Mouse (Mus musculus) ES-E14 (cell line): Measurements from ENCODE around the gene Atxn1. TPM values are rescaled to one million over a fixed set of nuclear protein-coding genes. Genes with fewer than 3 reads are reported as not detected.

Source experiments
- DNase-seq: peaks from one replicate; pipeline ENCODE4 v3.0.0-alpha.2; 2013; ENCODE audit warnings: low read depth, low spot score
- H3K27ac ChIP-seq: 2 replicates; pipeline ENCODE4 v1.5.1; 2012; ENCODE audit warnings: low read depth, mild to moderate bottlenecking, low read length, moderate library complexity, mixed read lengths; ENCODE audit not compliant: poor library complexity, insufficient read depth, severe bottlenecking
- H3K36me3 ChIP-seq: 2 replicates; pipeline ENCODE4 v1.6.1; 2012; ENCODE audit warnings: mild to moderate bottlenecking, low read length, moderate library complexity, mixed read lengths; ENCODE audit not compliant: control insufficient read depth, poor library complexity, insufficient read depth, severe bottlenecking
- H3K4me1 ChIP-seq, 2 experiments: fragments of 150-350 bp in 1 of 2; sonication (generic) in 1 of 2; 2 replicates each; pipeline ENCODE4 v1.6.1; 2012; ENCODE audit warnings: low read length in 2 of 2, mild to moderate bottlenecking in 1 of 2, mixed read lengths in 1 of 2; ENCODE audit not compliant: control insufficient read depth in 2 of 2, insufficient read depth in 2 of 2, poor library complexity in 1 of 2
- H3K4me3 ChIP-seq, 2 experiments: fragments of 150-350 bp in 1 of 2; sonication (generic) in 1 of 2; 2 replicates each; pipeline ENCODE4 v1.5.1; 2012; ENCODE audit warnings: low read length in 2 of 2, low read depth in 1 of 2, mild to moderate bottlenecking in 1 of 2, mixed read lengths in 1 of 2; ENCODE audit not compliant: insufficient read depth in 1 of 2, poor library complexity in 1 of 2, severe bottlenecking in 1 of 2
- H3K9ac ChIP-seq: 2 replicates; pipeline ENCODE4 v1.6.1; 2012; ENCODE audit warnings: low read depth, mild to moderate bottlenecking, low read length, mixed read lengths; ENCODE audit not compliant: poor library complexity, insufficient read depth, severe bottlenecking
- H3K9me3 ChIP-seq: fragments of 150-350 bp; sonication (generic); 2 replicates; pipeline ENCODE4 v1.6.1; 2012; ENCODE audit warnings: low read depth, mild to moderate bottlenecking, low read length; ENCODE audit not compliant: control insufficient read depth, insufficient read depth
- CHD2 ChIP-seq: IDR thresholded peaks from 2 replicates; pipeline ENCODE4 v1.6.1; 2014; ENCODE audit warnings: mild to moderate bottlenecking, low read depth, low read length, inconsistent platforms
- HCFC1 ChIP-seq: IDR thresholded peaks from 2 replicates; pipeline ENCODE4 v1.6.1; 2012; ENCODE audit warnings: low read length, inconsistent platforms, borderline replicate concordance; ENCODE audit not compliant: insufficient read depth
- MAFK ChIP-seq: IDR thresholded peaks from 2 replicates; pipeline ENCODE4 v1.6.1; 2014; ENCODE audit warnings: mild to moderate bottlenecking, low read depth, low read length, inconsistent platforms; ENCODE audit not compliant: insufficient read depth
- ZC3H11A ChIP-seq: IDR thresholded peaks from 2 replicates; pipeline ENCODE4 v1.6.1; 2012; ENCODE audit warnings: low read depth, mild to moderate bottlenecking, inconsistent platforms, low read length, borderline replicate concordance
- ZNF384 ChIP-seq: IDR thresholded peaks from 2 replicates; pipeline ENCODE4 v1.6.1; 2012; ENCODE audit warnings: low read depth, low read length, inconsistent platforms
- in situ Hi-C, 2 experiments: fragments of 600-800 bp; cut with MboI; formaldehyde crosslinking; loops; one replicate each; pipeline ENCODE4 v1.15.1; 2025; ENCODE audit warnings: low sequenced_read_pairs in 2 of 2, inconsistent platforms in 1 of 2; ENCODE audit not compliant: unreplicated experiment in 2 of 2
- total RNA-seq: library from RNA; depleted of rRNA; stranded (reverse); fragments of 300-350 nt; gene quantifications from 2 replicates; pipeline ENCODE4 v1.2.3, GENCODE M21; 2012

The Atxn1 gene
- total RNA-seq, 1 experiment, result 7.8 TPM

- in situ Hi-C loops, result no loop called here
- no peaks in the 10 kb centered on the region for H3K36me3 ChIP-seq
- H3K9me3 ChIP-seq, result no peaks in the 10 kb centered on the region
- no peak overlapping the region for H3K9ac ChIP-seq
- H3K27ac ChIP-seq, result no peak overlapping the region
- no peak overlapping the region for H3K4me3 ChIP-seq
- H3K4me1 ChIP-seq, result no peaks in the 10 kb centered on the region
- TF ChIP-seq CHD2, result no peak
- TF ChIP-seq HCFC1, result no peak
- no peak for DNase-seq
Measured at GRCm38 (mm10) chr13:45828035-45828434, 136.8 kb downstream of the Atxn1 start.

- Histone ChIP-seq H3K27ac (no peak overlapping the region), H3K36me3 (no peaks in the 10 kb centered on the region), H3K4me3 (no peak overlapping the region), H3K9me3 (no peaks in the 10 kb centered on the region), H3K9ac (no peak overlapping the region), H3K4me1 (no peaks in the 10 kb centered on the region)
- in situ Hi-C loops, result no loop called here
- TF ChIP-seq HCFC1, result no peak
- no peak for TF ChIP-seq CHD2
- no peak for TF ChIP-seq ZC3H11A
- peak; percentile 63; the same call in 1 of the 2 replicates for TF ChIP-seq MAFK
- TF ChIP-seq ZNF384, result no peak
- DNase-seq, result no peak
Measured at GRCm38 (mm10) chr13:45827619-45828018, 137.2 kb downstream of the Atxn1 start.

GRCm38 (mm10) chr13:45827046-45827596, 137.7 kb downstream of the Atxn1 start:
- Histone ChIP-seq H3K9ac (no peak overlapping the region), H3K9me3 (no peaks in the 10 kb centered on the region), H3K27ac (no peak overlapping the region), H3K36me3 (no peaks in the 10 kb centered on the region), H3K4me1 (no peaks in the 10 kb centered on the region), H3K4me3 (no peak overlapping the region)
- TF ChIP-seq ZC3H11A, result no peak
- no peak for TF ChIP-seq MAFK
- TF ChIP-seq CHD2, result no peak
- no peak for TF ChIP-seq ZNF384
- no peak for TF ChIP-seq HCFC1
- in situ Hi-C loops, result no loop called here
- no peak for DNase-seq

DNA sequence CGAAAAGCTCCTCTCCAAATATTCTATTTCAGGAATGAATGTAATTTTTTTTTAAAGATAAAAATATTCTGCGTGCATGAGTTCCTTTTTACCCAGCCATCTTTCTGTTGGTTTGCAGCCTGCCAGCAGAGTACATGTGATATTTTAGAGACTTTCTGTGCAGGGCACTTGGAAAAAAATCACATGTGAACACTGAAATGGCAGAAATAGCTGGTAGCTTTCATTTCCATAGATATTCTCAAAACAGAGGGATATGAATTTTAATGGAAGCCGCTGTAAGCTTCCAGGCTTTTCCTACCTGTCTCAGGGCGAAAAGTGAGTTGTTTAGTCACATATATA, 142.3 kb downstream of the Atxn1 start:
- H3K4me3 ChIP-seq, result no peak overlapping the region
- TF ChIP-seq HCFC1, result no peak
- no peak for TF ChIP-seq ZNF384
- no peak for TF ChIP-seq CHD2
- no peak for TF ChIP-seq MAFK
- no peak for TF ChIP-seq ZC3H11A
- no peaks in the 10 kb centered on the region for H3K4me1 ChIP-seq
- in situ Hi-C loops, result no loop called here
- DNase-seq, result no peak
- H3K27ac ChIP-seq, result no peak overlapping the region
- H3K36me3 ChIP-seq, result no peaks in the 10 kb centered on the region
- no peak overlapping the region for H3K9ac ChIP-seq
- H3K9me3 ChIP-seq, result no peaks in the 10 kb centered on the region

GRCm38 (mm10) chr13:45821764-45822490, 142.9 kb downstream of the Atxn1 start:
- H3K36me3 ChIP-seq, result no peaks in the 10 kb centered on the region
- in situ Hi-C loops, result no loop called here
- no peak for DNase-seq
- H3K4me3 ChIP-seq, result no peak overlapping the region
- no peak for TF ChIP-seq ZC3H11A
- no peak for TF ChIP-seq HCFC1
- TF ChIP-seq MAFK, result no peak
- no peak for TF ChIP-seq CHD2
- no peak for TF ChIP-seq ZNF384
- no peaks in the 10 kb centered on the region for H3K4me1 ChIP-seq
- H3K27ac ChIP-seq, result no peak overlapping the region
- H3K9ac ChIP-seq, result no peak overlapping the region
- no peaks in the 10 kb centered on the region for H3K9me3 ChIP-seq
